Mouse (Mus musculus): ENCODE measurements around the gene Ero1l. TPM values are rescaled to one million over a fixed set of nuclear protein-coding genes. Genes with fewer than 3 reads are reported as not detected.

Gene Ero1l
- polyA plus RNA-seq, 1 experiment from 2014 or later: 42.3 TPM

- no peaks in the 10 kb centered on the region for H3K27me3 ChIP-seq (ENCODE audit: control insufficient read depth, insufficient read depth, low read length)
- H3K9me3 ChIP-seq (replicated peaks; ENCODE audit: control insufficient read depth, low read length): no peaks in the 10 kb centered on the region
- 88% methylated on average over 14 of the region's 14 CpGs for WGBS (ENCODE audit: insufficient replicate concordance)
- no peak overlapping the region for H3K4me2 ChIP-seq
- no peak for ATAC-seq (replicated peaks; ENCODE audit: insufficient number of reproducible peaks, low FRiP score, low TSS enrichment)
- no peak overlapping the region for H3K4me3 ChIP-seq (ENCODE audit: low read depth, low read length)
- H3K9ac ChIP-seq (ENCODE audit: low read depth, low read length): no peak overlapping the region
- H3K36me3 ChIP-seq (ENCODE audit: control insufficient read depth, insufficient read depth, low read length): peaks cover 1% of the 10 kb centered on the region
- H3K4me1 ChIP-seq (ENCODE audit: control insufficient read depth, insufficient read depth, low read length): no peaks in the 10 kb centered on the region
- no peak overlapping the region for H3K27ac ChIP-seq (ENCODE audit: low read depth, low read length)
These were observed 8.5 kb downstream of the Ero1l start for GRCm38 (mm10) chr14:45310101-45310500.

- ATAC-seq (replicated peaks; ENCODE audit: insufficient number of reproducible peaks, low FRiP score, low TSS enrichment): no peak
- H3K9ac ChIP-seq (ENCODE audit: low read depth, low read length): no peak overlapping the region
- H3K4me1 ChIP-seq (ENCODE audit: control insufficient read depth, insufficient read depth, low read length): no peaks in the 10 kb centered on the region
- WGBS (ENCODE audit: insufficient replicate concordance): 86% methylated on average over 13 of the region's 13 CpGs
- H3K9me3 ChIP-seq (replicated peaks; ENCODE audit: control insufficient read depth, low read length): no peaks in the 10 kb centered on the region
- H3K4me3 ChIP-seq (ENCODE audit: low read depth, low read length): no peak overlapping the region
- no peak overlapping the region for H3K27ac ChIP-seq (ENCODE audit: low read depth, low read length)
- H3K4me2 ChIP-seq: no peak overlapping the region
- H3K36me3 ChIP-seq (ENCODE audit: control insufficient read depth, insufficient read depth, low read length): peaks cover 4% of the 10 kb centered on the region
- H3K27me3 ChIP-seq (ENCODE audit: control insufficient read depth, insufficient read depth, low read length): no peaks in the 10 kb centered on the region
These were observed 8.9 kb downstream of the Ero1l start for GRCm38 (mm10) chr14:45309646-45310045.

GRCm38 (mm10) chr14:45307630-45308328 is 10.8 kb downstream of the Ero1l start:
- Histone ChIP-seq H3K36me3 (ENCODE audit: control insufficient read depth, insufficient read depth, low read length) (peaks cover 7% of the 10 kb centered on the region), H3K27ac (ENCODE audit: low read depth, low read length) (no peak overlapping the region), H3K9me3 (replicated peaks; ENCODE audit: control insufficient read depth, low read length) (no peaks in the 10 kb centered on the region), H3K4me3 (ENCODE audit: low read depth, low read length) (no peak overlapping the region), H3K4me2 (no peak overlapping the region), H3K27me3 (ENCODE audit: control insufficient read depth, insufficient read depth, low read length) (no peaks in the 10 kb centered on the region), H3K4me1 (ENCODE audit: control insufficient read depth, insufficient read depth, low read length) (no peaks in the 10 kb centered on the region), H3K9ac (ENCODE audit: low read depth, low read length) (no peak overlapping the region)
- no peak for ATAC-seq (replicated peaks; ENCODE audit: insufficient number of reproducible peaks, low FRiP score, low TSS enrichment)
- 80% methylated on average over 8 of the region's 8 CpGs for WGBS (ENCODE audit: insufficient replicate concordance)

- Histone ChIP-seq H3K9ac (ENCODE audit: low read depth, low read length) (no peak overlapping the region), H3K4me1 (ENCODE audit: control insufficient read depth, insufficient read depth, low read length) (no peaks in the 10 kb centered on the region), H3K4me3 (ENCODE audit: low read depth, low read length) (no peak overlapping the region), H3K27me3 (ENCODE audit: control insufficient read depth, insufficient read depth, low read length) (no peaks in the 10 kb centered on the region), H3K27ac (ENCODE audit: low read depth, low read length) (no peak overlapping the region), H3K4me2 (no peak overlapping the region), H3K36me3 (ENCODE audit: control insufficient read depth, insufficient read depth, low read length) (peaks cover 7% of the 10 kb centered on the region), H3K9me3 (replicated peaks; ENCODE audit: control insufficient read depth, low read length) (no peaks in the 10 kb centered on the region)
- ATAC-seq (replicated peaks; ENCODE audit: insufficient number of reproducible peaks, low FRiP score, low TSS enrichment): no peak
- WGBS (ENCODE audit: insufficient replicate concordance): 93% methylated on average over 5 of the region's 5 CpGs
These were observed 12.7 kb downstream of the Ero1l start for GRCm38 (mm10) chr14:45305852-45306251.

GRCm38 (mm10) chr14:45304389-45304788 is 14.2 kb downstream of the Ero1l start:
- H3K4me2 ChIP-seq: no peak overlapping the region
- no peak for ATAC-seq (replicated peaks; ENCODE audit: insufficient number of reproducible peaks, low FRiP score, low TSS enrichment)
- 72% methylated on average over 4 of the region's 4 CpGs for whole genome bisulfite sequencing (ENCODE audit: insufficient replicate concordance)
- no peaks in the 10 kb centered on the region for H3K4me1 ChIP-seq (ENCODE audit: control insufficient read depth, insufficient read depth, low read length)
- no peaks in the 10 kb centered on the region for H3K9me3 ChIP-seq (replicated peaks; ENCODE audit: control insufficient read depth, low read length)
- H3K27me3 ChIP-seq (ENCODE audit: control insufficient read depth, insufficient read depth, low read length): no peaks in the 10 kb centered on the region
- H3K36me3 ChIP-seq (ENCODE audit: control insufficient read depth, insufficient read depth, low read length): peaks cover 9% of the 10 kb centered on the region
- H3K4me3 ChIP-seq (ENCODE audit: low read depth, low read length): no peak overlapping the region
- no peak overlapping the region for H3K9ac ChIP-seq (ENCODE audit: low read depth, low read length)
- no peak overlapping the region for H3K27ac ChIP-seq (ENCODE audit: low read depth, low read length)

GRCm38 (mm10) chr14:45303939-45304338 is 14.6 kb downstream of the Ero1l start:
- 62% methylated on average over 4 of the region's 4 CpGs for WGBS (ENCODE audit: insufficient replicate concordance)
- Histone ChIP-seq H3K27me3 (ENCODE audit: control insufficient read depth, insufficient read depth, low read length) (no peaks in the 10 kb centered on the region), H3K9ac (ENCODE audit: low read depth, low read length) (no peak overlapping the region), H3K4me1 (ENCODE audit: control insufficient read depth, insufficient read depth, low read length) (no peaks in the 10 kb centered on the region), H3K36me3 (ENCODE audit: control insufficient read depth, insufficient read depth, low read length) (peaks cover 11% of the 10 kb centered on the region), H3K4me3 (ENCODE audit: low read depth, low read length) (no peak overlapping the region), H3K27ac (ENCODE audit: low read depth, low read length) (no peak overlapping the region), H3K4me2 (no peak overlapping the region), H3K9me3 (replicated peaks; ENCODE audit: control insufficient read depth, low read length) (no peaks in the 10 kb centered on the region)
- ATAC-seq (replicated peaks; ENCODE audit: insufficient number of reproducible peaks, low FRiP score, low TSS enrichment): no peak

- no peak overlapping the region for H3K27ac ChIP-seq (ENCODE audit: low read depth, low read length)
- no peaks in the 10 kb centered on the region for H3K9me3 ChIP-seq (replicated peaks; ENCODE audit: control insufficient read depth, low read length)
- WGBS (ENCODE audit: insufficient replicate concordance): 76% methylated on average over 4 of the region's 4 CpGs
- no peak overlapping the region for H3K4me2 ChIP-seq
- no peak overlapping the region for H3K9ac ChIP-seq (ENCODE audit: low read depth, low read length)
- H3K36me3 ChIP-seq (ENCODE audit: control insufficient read depth, insufficient read depth, low read length): peaks cover 9% of the 10 kb centered on the region; the same call in 1 of the 2 replicates
- no peak overlapping the region for H3K4me3 ChIP-seq (ENCODE audit: low read depth, low read length)
- H3K4me1 ChIP-seq (ENCODE audit: control insufficient read depth, insufficient read depth, low read length): no peaks in the 10 kb centered on the region
- no peak for ATAC-seq (replicated peaks; ENCODE audit: insufficient number of reproducible peaks, low FRiP score, low TSS enrichment)
- no peaks in the 10 kb centered on the region for H3K27me3 ChIP-seq (ENCODE audit: control insufficient read depth, insufficient read depth, low read length)
These were observed 27.0 kb downstream of the Ero1l start for GRCm38 (mm10) chr14:45291608-45292007.

- Histone ChIP-seq H3K9me3 (replicated peaks; ENCODE audit: control insufficient read depth, low read length) (no peaks in the 10 kb centered on the region), H3K27ac (ENCODE audit: low read depth, low read length) (no peak overlapping the region), H3K4me2 (no peak overlapping the region), H3K4me1 (ENCODE audit: control insufficient read depth, insufficient read depth, low read length) (no peaks in the 10 kb centered on the region), H3K36me3 (ENCODE audit: control insufficient read depth, insufficient read depth, low read length) (peaks cover 2% of the 10 kb centered on the region; the same call in 1 of the 2 replicates), H3K27me3 (ENCODE audit: control insufficient read depth, insufficient read depth, low read length) (no peaks in the 10 kb centered on the region), H3K9ac (ENCODE audit: low read depth, low read length) (no peak overlapping the region), H3K4me3 (ENCODE audit: low read depth, low read length) (no peak overlapping the region)
- no peak for ATAC-seq (replicated peaks; ENCODE audit: insufficient number of reproducible peaks, low FRiP score, low TSS enrichment)
- 83% methylated on average over 3 of the region's 3 CpGs for WGBS (ENCODE audit: insufficient replicate concordance)
These were observed 36.5 kb downstream of the Ero1l start for GRCm38 (mm10) chr14:45282066-45282465.

- 81% methylated on average over 6 of the region's 6 CpGs for WGBS (ENCODE audit: insufficient replicate concordance)
These were observed 42.8 kb downstream of the Ero1l start for GRCm38 (mm10) chr14:45275816-45276215.

More at GRCm38 (mm10) chr14:45275816-45276215, 42.8 kb downstream of the Ero1l start:
- Histone ChIP-seq H3K27ac (ENCODE audit: low read depth, low read length) (no peak overlapping the region), H3K9me3 (replicated peaks; ENCODE audit: control insufficient read depth, low read length) (no peaks in the 10 kb centered on the region), H3K27me3 (ENCODE audit: control insufficient read depth, insufficient read depth, low read length) (no peaks in the 10 kb centered on the region), H3K4me3 (ENCODE audit: low read depth, low read length) (no peak overlapping the region), H3K36me3 (ENCODE audit: control insufficient read depth, insufficient read depth, low read length) (no peaks in the 10 kb centered on the region), H3K4me1 (ENCODE audit: control insufficient read depth, insufficient read depth, low read length) (no peaks in the 10 kb centered on the region), H3K9ac (ENCODE audit: low read depth, low read length) (no peak overlapping the region), H3K4me2 (no peak overlapping the region)
- no peak for ATAC-seq (replicated peaks; ENCODE audit: insufficient number of reproducible peaks, low FRiP score, low TSS enrichment)

All from heart, embryonic 11.5 days (tissue).